Mouse (Mus musculus) cerebellum, adult 2 months (tissue): Measurements from ENCODE around the gene Mmp8.

ENCODE experiments used
- CTCF ChIP-seq: fragments of 200-500 bp; IDR thresholded peaks from 2 replicates; pipeline ENCODE4 v1.5.1; 2011; ENCODE audit warnings: low read depth, mild to moderate bottlenecking, control low read depth, low read length, moderate library complexity, borderline replicate concordance; ENCODE audit not compliant: insufficient read depth
- POLR2A ChIP-seq: fragments of 200-500 bp; IDR thresholded peaks from 2 replicates; pipeline ENCODE4 v1.6.1; 2011; ENCODE audit warnings: low read length, control low read depth, borderline replicate concordance; ENCODE audit not compliant: insufficient read depth

GRCm38 (mm10) chr9:7560026-7560425 lies 1.8 kb downstream of the Mmp8 start:
- TF ChIP-seq POLR2A (no peak), CTCF (no peak)
